Mouse (Mus musculus) stomach, postnatal 0 days (tissue): ENCODE results near the gene Ccdc141. TPM values are rescaled to one million over a fixed set of nuclear protein-coding genes. Genes with fewer than 3 reads are reported as not detected.

Source experiments
- ATAC-seq: fragments of 200-750 bp; cut with Nextera tagmentation; 2 replicates; pipeline ENCODE4 v1.8.0; 2017; ENCODE audit not compliant: low FRiP score, low TSS enrichment
- DNase-seq: peaks from one replicate; pipeline ENCODE4 v3.0.0-alpha.2; 2016; ENCODE audit warnings: low spot score
- H3K27ac ChIP-seq: fragments of 300-500 bp; sonication (generic); replicated peaks from 2 replicates; pipeline ENCODE4 v1.5.1; 2014; ENCODE audit warnings: mild to moderate bottlenecking, control low read depth
- H3K27me3 ChIP-seq: fragments of 300-500 bp; sonication (generic); 2 replicates; pipeline ENCODE4 v1.6.1; 2014; ENCODE audit warnings: low read length; ENCODE audit not compliant: control insufficient read depth, insufficient read depth
- H3K36me3 ChIP-seq: fragments of 300-500 bp; sonication (generic); 2 replicates; pipeline ENCODE4 v1.6.1; 2014; ENCODE audit warnings: low read length, mixed read lengths; ENCODE audit not compliant: control insufficient read depth, insufficient read depth
- H3K4me1 ChIP-seq: fragments of 300-500 bp; sonication (generic); replicated peaks from 2 replicates; pipeline ENCODE4 v1.6.1; 2014; ENCODE audit warnings: antibody characterized with exemption; ENCODE audit not compliant: control insufficient read depth, insufficient read depth
- H3K4me2 ChIP-seq: fragments of 300-500 bp; sonication (generic); replicated peaks from 2 replicates; pipeline ENCODE4 v1.6.1; 2014; ENCODE audit warnings: low read depth, mild to moderate bottlenecking, control low read depth, moderate library complexity
- H3K4me3 ChIP-seq: fragments of 300-500 bp; sonication (generic); 2 replicates; pipeline ENCODE4 v1.5.1; 2014; ENCODE audit warnings: low read depth, low read length, control low read depth
- H3K9ac ChIP-seq: fragments of 300-500 bp; sonication (generic); 2 replicates; pipeline ENCODE4 v1.6.1; 2014; ENCODE audit warnings: mild to moderate bottlenecking, low read length, control low read depth, mixed read lengths
- H3K9me3 ChIP-seq: fragments of 300-500 bp; sonication (generic); 2 replicates; pipeline ENCODE4 v1.6.1; 2016; ENCODE audit warnings: low read length; ENCODE audit not compliant: control insufficient read depth
- CTCF ChIP-seq: IDR thresholded peaks from 2 replicates; pipeline ENCODE4 v1.5.1; 2016; ENCODE audit warnings: antibody characterized with exemption, low read depth, mild to moderate bottlenecking, moderate library complexity
- EP300 ChIP-seq: optimal IDR thresholded peaks from 2 replicates; pipeline ENCODE3; 2016; ENCODE audit warnings: antibody characterized with exemption
- WGBS: fragments of 180-500 bp; shearing (Covaris S2); extraction: QIAGEN DNeasy Blood & Tissue Kit; methylation state at CpG from one replicate; pipeline ENCODE4 v1.1.7; 2014; 5-methylcytosine and 5-hydroxymethylcytosine counted together
- polyA plus RNA-seq: library from polyadenylated mRNA; unstranded; fragments of >200 nt; fragmentation: Nextera tagmentation; extraction: Ambion mirVana; gene quantifications from 2 replicates; pipeline ENCODE4 v1.2.1, GENCODE M21; 2015

Gene Ccdc141
- polyA plus RNA-seq, 1 experiment from 2014 or later = 6.7 TPM

DNA sequence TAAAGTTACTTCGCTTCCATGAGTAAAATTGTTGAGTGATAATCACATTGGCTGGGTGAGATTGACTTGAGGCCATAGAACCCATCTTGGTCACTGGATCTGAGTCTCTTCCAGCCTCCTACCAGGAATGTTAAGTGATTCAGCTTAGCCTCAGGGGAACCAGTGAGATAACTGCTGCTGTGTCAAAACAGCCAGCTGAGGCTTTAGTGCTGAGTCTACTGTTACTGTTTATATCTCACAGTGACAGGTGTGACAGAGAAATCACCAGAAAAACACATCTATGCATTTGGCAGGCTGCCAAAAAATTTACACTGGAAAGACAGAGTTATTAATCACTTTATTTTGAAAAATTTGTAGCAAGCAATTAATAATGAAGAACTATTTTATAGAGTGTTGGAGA is 43.5 kb downstream of the Ccdc141 start:
- TF ChIP-seq CTCF (no peak), EP300 (no peak)
- Histone ChIP-seq H3K36me3 (no peaks in the 10 kb centered on the region), H3K4me3 (no peak overlapping the region), H3K27ac (no peak overlapping the region), H3K4me1 (no peaks in the 10 kb centered on the region), H3K4me2 (no peak overlapping the region), H3K9me3 (no peaks in the 10 kb centered on the region), H3K27me3 (no peaks in the 10 kb centered on the region), H3K9ac (no peak overlapping the region)
- WGBS = 78% methylated on average over 1 of the region's 1 CpGs
- no peak for ATAC-seq
- DNase-seq = no peak

DNA sequence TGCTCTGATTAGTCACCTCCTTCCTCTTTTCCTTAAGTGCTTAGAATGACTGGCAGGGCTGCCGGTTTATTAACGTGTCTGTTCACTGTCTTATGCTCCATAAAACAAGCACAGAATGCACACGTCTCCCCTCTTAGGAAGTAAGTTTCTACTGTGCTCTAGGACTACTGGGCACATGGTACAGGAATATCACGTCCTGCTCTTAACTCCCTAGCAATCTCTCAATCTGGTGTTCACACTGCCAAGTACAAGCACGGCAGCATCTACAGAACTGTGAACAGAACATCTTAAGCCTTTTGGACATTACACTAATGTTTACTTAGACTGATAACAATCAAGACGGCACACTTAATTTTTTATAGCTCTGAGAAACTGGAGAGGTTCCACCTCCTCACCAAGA is 52.3 kb downstream of the Ccdc141 start:
- no peak overlapping the region for H3K9ac ChIP-seq
- H3K36me3 ChIP-seq = no peaks in the 10 kb centered on the region
- TF ChIP-seq CTCF (no peak), EP300 (no peak)
- H3K4me1 ChIP-seq = no peaks in the 10 kb centered on the region
- no peak overlapping the region for H3K4me3 ChIP-seq
- no peaks in the 10 kb centered on the region for H3K9me3 ChIP-seq
- WGBS = 52% methylated on average over 6 of the region's 6 CpGs
- H3K27ac ChIP-seq = no peak overlapping the region
- ATAC-seq = no peak
- DNase-seq = no peak
- no peaks in the 10 kb centered on the region for H3K27me3 ChIP-seq
- no peak overlapping the region for H3K4me2 ChIP-seq

GRCm38 (mm10) chr2:77114335-77114734 is 56.1 kb downstream of the Ccdc141 start:
- DNase-seq = no peak

GRCm38 (mm10) chr2:77113867-77114266 is 56.6 kb downstream of the Ccdc141 start:
- TF ChIP-seq CTCF (no peak), EP300 (no peak)
- H3K9me3 ChIP-seq = no peaks in the 10 kb centered on the region
- DNase-seq = peak; percentile 20
- H3K4me2 ChIP-seq = no peak overlapping the region
- no peaks in the 10 kb centered on the region for H3K27me3 ChIP-seq
- WGBS = 74% methylated on average over 8 of the region's 8 CpGs
- ATAC-seq = peak; percentile 89
- no peak overlapping the region for H3K9ac ChIP-seq
- H3K4me1 ChIP-seq = no peaks in the 10 kb centered on the region
- no peak overlapping the region for H3K27ac ChIP-seq
- no peaks in the 10 kb centered on the region for H3K36me3 ChIP-seq
- H3K4me3 ChIP-seq = no peak overlapping the region

More at GRCm38 (mm10) chr2:77114335-77114734, 56.1 kb downstream of the Ccdc141 start:
- Histone ChIP-seq H3K27me3 (no peaks in the 10 kb centered on the region), H3K4me2 (no peak overlapping the region), H3K4me1 (no peaks in the 10 kb centered on the region), H3K4me3 (no peak overlapping the region), H3K9ac (no peak overlapping the region), H3K36me3 (no peaks in the 10 kb centered on the region), H3K27ac (no peak overlapping the region), H3K9me3 (no peaks in the 10 kb centered on the region)
- no peak for ATAC-seq
- TF ChIP-seq CTCF (no peak), EP300 (no peak)
- 45% methylated on average over 2 of the region's 2 CpGs for WGBS

- H3K4me3 ChIP-seq = no peak overlapping the region
- no peaks in the 10 kb centered on the region for H3K4me1 ChIP-seq
- H3K9me3 ChIP-seq = no peaks in the 10 kb centered on the region
- DNase-seq (no peak), ATAC-seq (no peak)
- no peak overlapping the region for H3K27ac ChIP-seq
- H3K36me3 ChIP-seq = no peaks in the 10 kb centered on the region
- no peak overlapping the region for H3K4me2 ChIP-seq
- no peak for TF ChIP-seq CTCF
- no peak for TF ChIP-seq EP300
- H3K27me3 ChIP-seq = no peaks in the 10 kb centered on the region
- no peak overlapping the region for H3K9ac ChIP-seq
- 90% methylated on average over 5 of the region's 5 CpGs for WGBS
Measured at GRCm38 (mm10) chr2:77113026-77113425, 57.4 kb downstream of the Ccdc141 start.

DNA sequence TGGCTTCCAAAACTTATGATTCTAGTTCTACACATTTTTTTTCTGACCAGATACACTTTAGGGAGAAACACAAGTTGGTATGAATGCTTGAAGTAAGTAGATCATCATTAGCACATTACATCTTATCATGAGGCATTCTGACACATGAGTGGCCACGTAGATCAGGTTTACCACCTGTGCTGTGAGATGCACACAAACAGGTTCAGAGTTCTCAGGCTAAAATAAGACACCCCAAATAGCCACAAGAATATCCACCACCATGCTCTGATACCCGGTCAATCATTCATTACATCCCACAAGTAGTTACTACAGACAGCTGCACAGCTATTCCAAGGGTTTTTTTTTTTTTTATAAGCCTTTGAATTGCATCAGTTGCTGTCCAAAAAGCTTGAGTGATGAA is 59.3 kb downstream of the Ccdc141 start:
- H3K9me3 ChIP-seq = no peaks in the 10 kb centered on the region
- no peak for ATAC-seq
- H3K4me3 ChIP-seq = no peak overlapping the region
- no peak overlapping the region for H3K4me2 ChIP-seq
- no peak for DNase-seq
- 90% methylated on average over 2 of the region's 2 CpGs for WGBS
- no peak overlapping the region for H3K9ac ChIP-seq
- TF ChIP-seq CTCF (no peak), EP300 (no peak)
- no peaks in the 10 kb centered on the region for H3K36me3 ChIP-seq
- no peaks in the 10 kb centered on the region for H3K4me1 ChIP-seq
- H3K27ac ChIP-seq = no peak overlapping the region
- H3K27me3 ChIP-seq = no peaks in the 10 kb centered on the region
